Mouse (Mus musculus) kidney, embryonic 15.5 days (tissue): ENCODE measurements around the gene Mrpl33. TPM values are rescaled to one million over a fixed set of nuclear protein-coding genes. Genes with fewer than 3 reads are reported as not detected.

ENCODE experiments used
- ATAC-seq: fragments of 200-750 bp; cut with Nextera tagmentation; replicated peaks from 2 replicates; pipeline ENCODE4 v1.8.0; 2017; ENCODE audit warnings: moderate TSS enrichment; ENCODE audit not compliant: low FRiP score
- H3K27ac ChIP-seq: fragments of 300-500 bp; sonication (generic); 2 replicates; pipeline ENCODE4 v1.5.1; 2015; ENCODE audit warnings: mild to moderate bottlenecking, inconsistent platforms
- H3K27me3 ChIP-seq: fragments of 300-500 bp; sonication (generic); 2 replicates; pipeline ENCODE4 v1.6.1; 2015; ENCODE audit warnings: inconsistent platforms
- H3K36me3 ChIP-seq: fragments of 300-500 bp; sonication (generic); 2 replicates; pipeline ENCODE4 v1.6.1; 2015; ENCODE audit warnings: inconsistent platforms
- H3K4me1 ChIP-seq: fragments of 300-500 bp; sonication (generic); 2 replicates; pipeline ENCODE4 v1.6.1; 2015; ENCODE audit warnings: inconsistent platforms
- H3K4me2 ChIP-seq: fragments of 300-500 bp; sonication (generic); 2 replicates; pipeline ENCODE4 v1.6.1; 2015; ENCODE audit warnings: moderate library complexity, mild to moderate bottlenecking, inconsistent platforms
- H3K4me3 ChIP-seq: fragments of 300-500 bp; sonication (generic); replicated peaks from 2 replicates; pipeline ENCODE4 v1.5.1; 2015; ENCODE audit warnings: mild to moderate bottlenecking, inconsistent platforms
- H3K9ac ChIP-seq: fragments of 300-500 bp; sonication (generic); 2 replicates; pipeline ENCODE4 v1.6.1; 2015; ENCODE audit warnings: mild to moderate bottlenecking, inconsistent platforms
- H3K9me3 ChIP-seq: fragments of 300-500 bp; sonication (generic); replicated peaks from 2 replicates; pipeline ENCODE4 v1.6.1; 2016; ENCODE audit warnings: inconsistent platforms
- WGBS: fragments of 180-500 bp; shearing (Covaris S2); methylation state at CpG from one replicate; pipeline ENCODE4 v1.1.7; 2015; ENCODE audit warnings: mixed read lengths; 5-methylcytosine and 5-hydroxymethylcytosine counted together
- polyA plus RNA-seq: library from polyadenylated mRNA; unstranded; fragments of >200 nt; fragmentation: Nextera tagmentation; extraction: Ambion mirVana; gene quantifications from 2 replicates; pipeline ENCODE4 v1.2.1, GENCODE M21; 2015

Mrpl33 gene
- polyA plus RNA-seq, 1 experiment from 2014 or later, result 272 TPM

DNA sequence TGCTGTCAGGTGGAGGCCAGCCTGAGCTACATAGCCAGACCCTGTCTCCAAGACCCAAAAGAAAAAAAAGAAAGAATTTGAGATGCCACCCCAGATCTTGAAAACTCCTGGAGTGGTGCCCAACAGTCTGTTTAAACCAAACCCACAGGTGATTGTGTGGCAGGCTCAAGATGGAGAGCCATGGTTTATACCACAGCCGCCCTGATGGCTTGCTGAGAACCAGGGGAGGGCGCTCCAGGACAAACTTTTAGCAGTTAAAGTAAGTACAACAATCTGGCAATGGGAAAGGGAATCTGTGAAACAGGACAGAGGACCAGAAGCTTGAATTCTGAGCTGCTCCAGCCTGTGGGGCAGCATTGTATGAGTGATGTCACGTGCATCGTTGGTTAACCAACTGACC lies 1.8 kb downstream of the Mrpl33 start:
- no peak overlapping the region for H3K27ac ChIP-seq
- H3K4me1 ChIP-seq, result peaks cover 27% of the 10 kb centered on the region
- no peaks in the 10 kb centered on the region for H3K36me3 ChIP-seq
- WGBS, result 69% methylated on average over 4 of the region's 4 CpGs
- no peak overlapping the region for H3K4me2 ChIP-seq
- H3K27me3 ChIP-seq, result no peaks in the 10 kb centered on the region
- 0 out of 2 replicates have a peak, but pooled peaks cover 2% of the 10 kb centered on the region for H3K9me3 ChIP-seq
- no peak overlapping the region for H3K9ac ChIP-seq
- H3K4me3 ChIP-seq, result no peak overlapping the region
- no peak for ATAC-seq

- Histone ChIP-seq H3K9me3 (0 out of 2 replicates have a peak, but pooled peaks cover 2% of the 10 kb centered on the region), H3K4me3 (no peak overlapping the region), H3K9ac (no peak overlapping the region), H3K4me1 (peaks cover 27% of the 10 kb centered on the region), H3K27ac (no peak overlapping the region), H3K36me3 (no peaks in the 10 kb centered on the region), H3K4me2 (no peak overlapping the region), H3K27me3 (no peaks in the 10 kb centered on the region)
- ATAC-seq, result no peak
- 80% methylated on average over 2 of the region's 2 CpGs for WGBS
Measured at GRCm38 (mm10) chr5:31599161-31599560, 2.4 kb downstream of the Mrpl33 start.

DNA sequence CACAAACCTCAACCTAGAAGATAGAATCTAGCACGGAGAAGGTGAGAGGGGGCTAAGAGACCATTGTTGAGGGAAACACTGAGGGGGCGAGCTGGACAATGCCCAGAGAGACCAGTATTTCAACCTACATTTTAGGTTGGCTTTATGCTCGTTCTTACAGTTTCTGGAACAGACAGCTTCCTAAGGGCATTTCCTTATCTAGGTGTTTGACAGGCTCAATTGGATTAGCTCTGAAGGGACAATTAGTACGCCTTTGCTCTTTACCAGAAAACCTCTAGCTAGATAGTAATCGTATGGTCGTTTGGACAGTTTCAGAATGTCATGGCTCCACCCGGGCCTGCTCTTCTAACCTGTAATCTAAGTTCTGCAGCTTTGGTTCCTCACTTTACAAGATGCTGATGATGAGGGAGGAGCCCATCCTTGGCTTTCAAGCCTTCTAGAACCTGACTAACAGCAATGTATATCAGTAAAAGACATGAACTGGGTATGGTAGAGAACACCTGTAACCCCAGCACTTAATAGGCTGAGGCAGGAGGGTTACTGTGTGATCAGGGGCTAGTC lies 4.5 kb downstream of the Mrpl33 start:
- ATAC-seq, result no peak
- 0 out of 2 replicates have a peak, but pooled peaks cover 2% of the 10 kb centered on the region for H3K9me3 ChIP-seq
- peaks cover 20% of the 10 kb centered on the region for H3K4me1 ChIP-seq
- H3K36me3 ChIP-seq, result no peaks in the 10 kb centered on the region
- no peak overlapping the region for H3K27ac ChIP-seq
- no peak overlapping the region for H3K4me2 ChIP-seq
- no peak overlapping the region for H3K9ac ChIP-seq
- H3K4me3 ChIP-seq, result no peak overlapping the region
- WGBS, result 85% methylated on average over 7 of the region's 7 CpGs
- H3K27me3 ChIP-seq, result no peaks in the 10 kb centered on the region

- no peak overlapping the region for H3K4me3 ChIP-seq
- H3K27me3 ChIP-seq, result no peaks in the 10 kb centered on the region
- no peak overlapping the region for H3K9ac ChIP-seq
- H3K27ac ChIP-seq, result 0 out of 2 replicates have a peak overlapping the region, but pooled peaks have one; percentile 19
- H3K36me3 ChIP-seq, result no peaks in the 10 kb centered on the region
- ATAC-seq, result no peak
- no peak overlapping the region for H3K4me2 ChIP-seq
- 84% methylated on average over 1 of the region's 1 CpGs for WGBS
- H3K9me3 ChIP-seq, result 0 out of 2 replicates have a peak, but pooled peaks cover 2% of the 10 kb centered on the region
- H3K4me1 ChIP-seq, result peaks cover 8% of the 10 kb centered on the region
Measured at GRCm38 (mm10) chr5:31602377-31602776, 5.6 kb downstream of the Mrpl33 start.

DNA sequence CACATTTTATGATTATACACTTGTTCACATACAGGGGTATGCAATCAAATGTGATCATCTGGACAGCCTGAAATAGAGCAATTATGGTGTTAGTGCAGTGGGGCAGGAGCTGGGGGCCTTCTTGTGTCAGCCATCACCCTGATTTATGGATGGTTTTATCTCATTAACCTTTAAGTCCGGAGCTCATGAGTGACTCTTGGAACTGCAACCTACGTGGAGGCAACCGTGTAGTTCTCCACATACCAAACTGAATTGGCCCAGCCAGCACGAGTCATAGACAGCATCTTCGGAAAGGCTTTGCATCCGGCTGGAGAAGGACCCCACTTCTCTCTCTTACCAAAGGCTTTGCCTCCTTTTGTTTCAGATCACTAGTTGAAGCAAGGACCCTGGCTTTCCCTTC lies 7.0 kb downstream of the Mrpl33 start:
- WGBS, result 45% methylated on average over 6 of the region's 6 CpGs
- no peaks in the 10 kb centered on the region for H3K27me3 ChIP-seq
- no peak overlapping the region for H3K4me3 ChIP-seq
- H3K4me2 ChIP-seq, result no peak overlapping the region
- no peak overlapping the region for H3K27ac ChIP-seq
- peaks cover 7% of the 10 kb centered on the region; the same call in 1 of the 2 replicates for H3K4me1 ChIP-seq
- 0 out of 2 replicates have a peak, but pooled peaks cover 2% of the 10 kb centered on the region for H3K9me3 ChIP-seq
- ATAC-seq, result no peak
- no peaks in the 10 kb centered on the region for H3K36me3 ChIP-seq
- H3K9ac ChIP-seq, result no peak overlapping the region

DNA sequence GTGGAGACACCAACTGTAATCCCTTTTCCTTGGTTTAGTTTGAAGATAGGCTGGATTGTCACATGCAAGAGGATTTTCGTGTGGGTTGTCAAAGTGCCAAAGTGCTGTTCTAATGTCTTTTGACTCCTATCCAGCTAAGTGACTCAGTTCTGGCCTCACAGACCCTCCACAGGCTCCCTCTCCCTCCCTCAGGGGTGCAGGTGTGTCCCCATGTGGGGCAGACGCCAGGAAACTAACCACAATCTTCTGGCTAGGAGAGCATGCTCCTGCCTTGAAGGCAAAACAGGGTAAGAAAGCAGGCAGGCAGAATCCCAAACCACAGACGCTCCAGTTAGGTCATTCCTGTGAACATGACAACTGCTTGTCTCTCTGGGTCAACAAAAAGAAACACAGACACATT lies 9.4 kb downstream of the Mrpl33 start:
- 48% methylated on average over 3 of the region's 3 CpGs for WGBS
- peaks cover 13% of the 10 kb centered on the region for H3K4me1 ChIP-seq
- H3K9me3 ChIP-seq, result 0 out of 2 replicates have a peak, but pooled peaks cover 2% of the 10 kb centered on the region
- ATAC-seq, result no peak
- H3K9ac ChIP-seq, result no peak overlapping the region
- no peak overlapping the region for H3K27ac ChIP-seq
- no peaks in the 10 kb centered on the region for H3K36me3 ChIP-seq
- H3K4me3 ChIP-seq, result no peak overlapping the region
- H3K27me3 ChIP-seq, result no peaks in the 10 kb centered on the region
- no peak overlapping the region for H3K4me2 ChIP-seq

GRCm38 (mm10) chr5:31610376-31611086 lies 13.8 kb downstream of the Mrpl33 start:
- H3K4me1 ChIP-seq, result peaks cover 16% of the 10 kb centered on the region
- H3K9me3 ChIP-seq, result no peaks in the 10 kb centered on the region
- peaks cover 2% of the 10 kb centered on the region; the same call in 1 of the 2 replicates for H3K36me3 ChIP-seq
- WGBS, result 33% methylated on average over 13 of the region's 13 CpGs
- H3K4me2 ChIP-seq, result no peak overlapping the region
- H3K27ac ChIP-seq, result peak overlapping the region; percentile 67
- H3K27me3 ChIP-seq, result no peaks in the 10 kb centered on the region
- no peak overlapping the region for H3K9ac ChIP-seq
- no peak overlapping the region for H3K4me3 ChIP-seq
- peak; percentile 78 for ATAC-seq

- ATAC-seq, result no peak
- Histone ChIP-seq H3K27me3 (no peaks in the 10 kb centered on the region), H3K27ac (no peak overlapping the region), H3K4me3 (no peak overlapping the region), H3K4me1 (peaks cover 16% of the 10 kb centered on the region), H3K9me3 (no peaks in the 10 kb centered on the region), H3K36me3 (peaks cover 9% of the 10 kb centered on the region), H3K9ac (no peak overlapping the region), H3K4me2 (no peak overlapping the region)
- 95% methylated on average over 1 of the region's 1 CpGs for WGBS
Measured at GRCm38 (mm10) chr5:31611186-31611585, 14.5 kb downstream of the Mrpl33 start.

DNA sequence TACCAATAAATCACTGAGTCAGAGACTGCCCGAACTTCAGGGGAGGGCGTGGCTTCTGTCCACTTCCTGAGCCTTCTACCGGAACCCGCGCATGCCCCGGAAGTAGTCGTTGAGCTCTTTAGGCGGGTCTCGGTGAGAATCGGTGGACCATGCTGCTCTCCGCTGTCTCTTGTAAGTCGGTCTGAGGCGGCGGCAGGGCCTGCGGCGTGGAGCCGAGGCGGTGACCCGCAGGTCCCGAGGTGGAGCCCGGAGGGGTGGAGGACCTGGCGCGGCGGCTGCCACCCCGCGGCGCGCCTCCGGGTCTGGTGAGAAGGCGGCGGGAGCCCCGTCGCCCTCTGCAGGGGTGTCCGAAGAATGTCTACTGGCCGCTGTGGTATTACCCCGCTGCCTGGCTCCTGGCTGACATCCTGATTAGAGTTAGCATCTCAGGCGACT lies 17.1 kb downstream of the Mrpl33 start:
- ATAC-seq, result peak; percentile 87
- peak overlapping the region; percentile 60 for H3K4me2 ChIP-seq
- peaks cover 31% of the 10 kb centered on the region for H3K36me3 ChIP-seq
- H3K9ac ChIP-seq, result peak overlapping the region; percentile 82
- WGBS, result 0% methylated on average over 37 of the region's 37 CpGs
- peak overlapping the region; percentile 85 for H3K4me3 ChIP-seq
- no peaks in the 10 kb centered on the region for H3K27me3 ChIP-seq
- no peaks in the 10 kb centered on the region for H3K9me3 ChIP-seq
- H3K27ac ChIP-seq, result peak overlapping the region; percentile 97
- H3K4me1 ChIP-seq, result peaks cover 16% of the 10 kb centered on the region

DNA sequence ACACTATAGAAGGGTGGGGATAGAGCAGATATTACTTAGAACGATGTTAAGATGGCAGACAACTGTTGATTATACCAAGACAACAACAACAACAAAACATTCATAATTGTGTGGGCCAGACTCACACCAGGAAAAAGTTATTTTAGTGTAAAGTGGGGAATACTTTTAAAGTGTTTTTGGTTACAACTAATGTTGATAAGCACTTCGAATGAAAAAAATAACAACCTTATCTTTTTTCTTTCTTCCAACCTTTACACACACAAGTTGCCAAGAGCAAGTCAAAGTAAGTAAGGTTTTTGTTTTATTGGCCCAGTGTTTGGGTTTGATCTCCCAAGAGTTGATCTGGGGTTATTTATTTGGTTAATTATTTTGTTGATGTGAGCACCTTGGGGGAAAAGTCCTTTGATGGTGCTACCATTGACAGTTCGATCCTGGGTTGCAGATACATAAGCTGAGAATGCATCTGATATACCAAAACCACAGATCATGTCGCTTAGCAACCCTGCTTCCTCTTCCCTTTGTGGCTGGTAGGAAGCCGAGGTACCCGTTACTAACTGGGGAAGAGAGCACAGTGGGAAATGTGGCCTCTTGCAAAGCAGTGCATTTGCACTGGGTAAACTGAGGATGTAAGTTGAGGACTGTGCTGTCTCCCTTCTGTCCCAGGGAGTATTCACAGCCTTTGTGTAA lies 17.7 kb downstream of the Mrpl33 start:
- WGBS, result 56% methylated on average over 6 of the region's 6 CpGs
- ATAC-seq, result no peak
- Histone ChIP-seq H3K9ac (peak overlapping the region; percentile 82), H3K4me2 (peak overlapping the region; percentile 60), H3K27me3 (no peaks in the 10 kb centered on the region), H3K27ac (peak overlapping the region; percentile 97), H3K36me3 (peaks cover 38% of the 10 kb centered on the region), H3K9me3 (no peaks in the 10 kb centered on the region), H3K4me1 (peaks cover 16% of the 10 kb centered on the region), H3K4me3 (peak overlapping the region; percentile 85)

GRCm38 (mm10) chr5:31620326-31620725 lies 23.6 kb downstream of the Mrpl33 start:
- no peak overlapping the region for H3K4me3 ChIP-seq
- WGBS, result 91% methylated on average over 3 of the region's 3 CpGs

GRCm38 (mm10) chr5:31627117-31627516 lies 30.4 kb downstream of the Mrpl33 start:
- Histone ChIP-seq H3K4me3 (no peak overlapping the region), H3K9ac (no peak overlapping the region), H3K36me3 (peaks cover 10% of the 10 kb centered on the region), H3K27me3 (no peaks in the 10 kb centered on the region), H3K4me2 (no peak overlapping the region), H3K9me3 (no peaks in the 10 kb centered on the region), H3K4me1 (peaks cover 23% of the 10 kb centered on the region), H3K27ac (peak overlapping the region; percentile 48; the same call in 1 of the 2 replicates)
- ATAC-seq, result no peak
- WGBS, result 26% methylated on average over 3 of the region's 3 CpGs

More at GRCm38 (mm10) chr5:31620326-31620725, 23.6 kb downstream of the Mrpl33 start:
- Histone ChIP-seq H3K9ac (no peak overlapping the region), H3K27me3 (no peaks in the 10 kb centered on the region), H3K4me1 (peaks cover under 1% of the 10 kb centered on the region; the same call in 1 of the 2 replicates), H3K9me3 (no peaks in the 10 kb centered on the region), H3K36me3 (peaks cover 71% of the 10 kb centered on the region), H3K4me2 (no peak overlapping the region), H3K27ac (no peak overlapping the region)
- ATAC-seq, result no peak
